Mouse (Mus musculus) MEL (cell line): ENCODE measurements around the gene Tap2. TPM values are rescaled to one million over a fixed set of nuclear protein-coding genes. Genes with fewer than 3 reads are reported as not detected.

Experiments used
- DNase-seq: peaks from one replicate; pipeline ENCODE4 v3.0.0; 2011; ENCODE audit warnings: low read depth, low spot score
- H3K27ac ChIP-seq: 2 replicates; pipeline ENCODE4 v1.5.1; 2012; ENCODE audit warnings: low read depth, mild to moderate bottlenecking, control low read depth, low read length, moderate library complexity; ENCODE audit not compliant: control insufficient read depth
- H3K27me3 ChIP-seq, 2 experiments: fragments of 150-350 bp in 1 of 2; sonication (generic) in 1 of 2; 2 replicates each; pipeline ENCODE4 v1.6.1; 2012; ENCODE audit warnings: low read length in 2 of 2, mild to moderate bottlenecking in 2 of 2, improper control_type of control experiment in 1 of 2, moderate library complexity in 1 of 2; ENCODE audit not compliant: insufficient read depth in 2 of 2, control insufficient read depth in 1 of 2
- H3K36me3 ChIP-seq, 2 experiments: 2 replicates each; pipeline ENCODE4 v1.6.1; 2012 to 2014; ENCODE audit warnings: low read length in 2 of 2, improper control_type of control experiment in 1 of 2, inconsistent platforms in 1 of 2, mild to moderate bottlenecking in 1 of 2; ENCODE audit not compliant: insufficient read depth in 2 of 2, control insufficient read depth in 1 of 2
- H3K4me1 ChIP-seq, 2 experiments: fragments of 150-350 bp in 1 of 2; sonication (generic) in 1 of 2; 2 replicates each; pipeline ENCODE4 v1.6.1; 2012; ENCODE audit warnings: low read length in 2 of 2, improper control_type of control experiment in 1 of 2, mild to moderate bottlenecking in 1 of 2; ENCODE audit not compliant: insufficient read depth in 2 of 2, control insufficient read depth in 1 of 2
- H3K4me3 ChIP-seq, 2 experiments: fragments of 150-350 bp in 1 of 2; sonication (generic) in 1 of 2; 2 replicates each; pipeline ENCODE4 v1.5.1; 2012; ENCODE audit warnings: low read depth in 2 of 2, low read length in 2 of 2, mild to moderate bottlenecking in 2 of 2, moderate library complexity in 2 of 2, control low read depth in 1 of 2, improper control_type of control experiment in 1 of 2; ENCODE audit not compliant: control insufficient read depth in 1 of 2, insufficient read depth in 1 of 2
- H3K79me2 ChIP-seq: 2 replicates; pipeline ENCODE4 v1.6.1; 2012; ENCODE audit warnings: mild to moderate bottlenecking, low read length, moderate library complexity; ENCODE audit not compliant: control insufficient read depth, poor library complexity, insufficient read depth
- H3K9ac ChIP-seq: 2 replicates; pipeline ENCODE4 v1.6.1; 2012; ENCODE audit warnings: low read depth, mild to moderate bottlenecking, control low read depth, low read length, moderate library complexity; ENCODE audit not compliant: control insufficient read depth, poor library complexity, severe bottlenecking
- H3K9me3 ChIP-seq: fragments of 150-350 bp; sonication (generic); replicated peaks from 2 replicates; pipeline ENCODE4 v1.6.1; 2012; ENCODE audit warnings: mild to moderate bottlenecking, low read length, improper control_type of control experiment, moderate library complexity; ENCODE audit not compliant: insufficient read depth
- CTCF ChIP-seq, 3 experiments: IDR thresholded peaks in 2 of 3; conservative IDR thresholded peaks in 1 of 3; 2 replicates each; pipeline ENCODE4 v1.5.1; 2011 to 2012; ENCODE audit warnings: low read length in 3 of 3, low read depth in 2 of 3, mild to moderate bottlenecking in 2 of 3, improper control_type of control experiment in 1 of 3, inconsistent platforms in 1 of 3, mixed read lengths in 1 of 3, moderate library complexity in 1 of 3; ENCODE audit not compliant: control insufficient read depth in 1 of 3, insufficient read depth in 1 of 3, poor library complexity in 1 of 3, severe bottlenecking in 1 of 3
- GATA1 ChIP-seq: IDR thresholded peaks from 2 replicates; pipeline ENCODE4 v1.6.1; 2011; ENCODE audit warnings: low read depth, low read length, improper control_type of control experiment
- HCFC1 ChIP-seq: IDR thresholded peaks from 2 replicates; pipeline ENCODE4 v1.6.1; 2012; ENCODE audit warnings: low read depth, mild to moderate bottlenecking, inconsistent platforms, low read length, improper control_type of control experiment, moderate library complexity
- JUND ChIP-seq: IDR thresholded peaks from 2 replicates; pipeline ENCODE4 v1.6.1; 2011; ENCODE audit warnings: low read depth, mild to moderate bottlenecking, improper control_type of control experiment, low read length
- KAT2A ChIP-seq: conservative IDR thresholded peaks from 2 replicates; pipeline ENCODE4 v1.6.1; 2012; ENCODE audit warnings: low read depth, low read length, improper control_type of control experiment, inconsistent platforms
- MAFK ChIP-seq: IDR thresholded peaks from 2 replicates; pipeline ENCODE4 v1.6.1; 2011; ENCODE audit warnings: low read depth, mild to moderate bottlenecking, low read length, improper control_type of control experiment, borderline replicate concordance
- MAZ ChIP-seq: IDR thresholded peaks from 2 replicates; pipeline ENCODE4 v1.6.1; 2012; ENCODE audit warnings: low read depth, mild to moderate bottlenecking, inconsistent platforms, low read length, improper control_type of control experiment
- NELFE ChIP-seq: IDR thresholded peaks from 2 replicates; pipeline ENCODE4 v1.6.1; 2011; ENCODE audit warnings: low read depth, low read length, improper control_type of control experiment
- POLR2A ChIP-seq, 2 experiments: IDR thresholded peaks; 2 replicates each; pipeline ENCODE4 v1.6.1; 2011 to 2012; ENCODE audit warnings: low read length in 2 of 2, mild to moderate bottlenecking in 2 of 2, control low read depth in 1 of 2, improper control_type of control experiment in 1 of 2, low read depth in 1 of 2, moderate library complexity in 1 of 2; ENCODE audit not compliant: control insufficient read depth in 1 of 2, insufficient read depth in 1 of 2, poor library complexity in 1 of 2
- POLR2AphosphoS5 ChIP-seq: IDR thresholded peaks from 2 replicates; pipeline ENCODE4 v1.6.1; 2012; ENCODE audit warnings: low read depth, borderline replicate concordance, mild to moderate bottlenecking, inconsistent platforms, low read length, moderate library complexity, mixed read lengths
- SMC3 ChIP-seq: IDR thresholded peaks from 2 replicates; pipeline ENCODE4 v1.6.1; 2011; ENCODE audit warnings: low read depth, low read length, improper control_type of control experiment
- TAL1 ChIP-seq: IDR thresholded peaks from 2 replicates; pipeline ENCODE4 v1.6.1; 2012; ENCODE audit warnings: mild to moderate bottlenecking, inconsistent platforms, low read length, moderate library complexity, mixed read lengths
- TCF12 ChIP-seq: IDR thresholded peaks from 2 replicates; pipeline ENCODE4 v1.6.1; 2014; ENCODE audit warnings: low read depth, mild to moderate bottlenecking, inconsistent platforms, low read length, improper control_type of control experiment, moderate library complexity
- USF2 ChIP-seq, 2 experiments: IDR thresholded peaks; 2 replicates each; pipeline ENCODE4 v1.6.1; 2011 to 2012; ENCODE audit warnings: improper control_type of control experiment in 2 of 2, low read length in 2 of 2, borderline replicate concordance in 1 of 2, inconsistent platforms in 1 of 2, low read depth in 1 of 2, mild to moderate bottlenecking in 1 of 2; ENCODE audit not compliant: insufficient read depth in 1 of 2
- ZMIZ1 ChIP-seq: IDR thresholded peaks from 2 replicates; pipeline ENCODE4 v1.6.1; 2012; ENCODE audit warnings: low read depth, mild to moderate bottlenecking, inconsistent platforms, low read length, improper control_type of control experiment, moderate library complexity
- polyA plus RNA-seq, 2 experiments: library from polyadenylated mRNA; stranded (reverse) in 1 of 2; unstranded in 1 of 2; fragments of >175 nt in 1 of 2; fragments of >200 nt in 1 of 2; gene quantifications; 2 replicates each; pipeline versions ENCODE4 v1.2.1 to v1.2.4; 2012; ENCODE audit warnings: low replicate concordance in 2 of 2, low read depth in 1 of 2; ENCODE audit not compliant: insufficient read length in 2 of 2, insufficient read depth in 1 of 2, missing spikeins in 1 of 2
- total RNA-seq: library from RNA; depleted of rRNA; stranded (reverse); fragments of 300-350 nt; gene quantifications from 2 replicates; pipeline ENCODE4 v1.2.3, GENCODE M21; 2012

Tap2 gene
- total and polyA plus RNA-seq, 3 experiments: 48.5 to 63.0 TPM; not detected in 1

- TF ChIP-seq NELFE (no peak), SMC3 (peak; percentile 98), POLR2AphosphoS5 (no peak), TAL1 (no peak), TCF12 (0 out of 2 replicates have a peak, but pooled peaks have one; percentile 38), KAT2A (no peak), ZMIZ1 (no peak), GATA1 (no peak)
These were observed 31.6 kb downstream of the Tap2 start (continued) for GRCm38 (mm10) chr17:34234926-34235325.

DNA sequence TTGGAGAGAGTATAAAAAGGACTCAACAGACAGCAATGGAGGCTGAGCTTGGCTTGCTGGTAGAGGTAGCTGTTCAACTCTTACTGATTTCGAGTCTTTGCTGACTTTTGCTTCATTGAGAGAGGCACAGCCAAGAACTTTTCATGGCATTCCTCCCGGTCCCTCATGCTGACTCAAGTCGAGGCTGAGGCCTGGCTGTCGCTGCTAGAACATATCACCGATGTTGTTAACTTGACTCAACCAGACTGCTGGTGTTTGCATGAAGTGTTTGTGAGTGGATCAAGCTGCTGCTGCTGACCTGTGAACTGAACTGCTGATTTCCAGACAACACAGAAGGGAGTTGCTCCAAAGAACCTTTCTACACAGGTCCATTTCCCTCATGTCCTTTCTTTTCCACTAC, 33.4 kb downstream of the Tap2 start:
- TF ChIP-seq CTCF (IDR thresholded peaks at IDR 0.05 in 2 of 3, conservative IDR thresholded peaks at IDR 0.05 in 1 of 3; ENCODE audit: control insufficient read depth in 1 of 3, insufficient read depth in 1 of 3, low read depth in 2 of 3, low read length in 3 of 3, poor library complexity in 1 of 3, severe bottlenecking in 1 of 3) (no peak), USF2 (IDR thresholded peaks at IDR 0.05; ENCODE audit: borderline replicate concordance in 1 of 2, insufficient read depth in 1 of 2, low read depth in 1 of 2, low read length in 2 of 2) (no peak), JUND (no peak), HCFC1 (no peak), TAL1 (no peak), MAZ (no peak)
- TF ChIP-seq, all 39 proteins: peak for 0

DNA sequence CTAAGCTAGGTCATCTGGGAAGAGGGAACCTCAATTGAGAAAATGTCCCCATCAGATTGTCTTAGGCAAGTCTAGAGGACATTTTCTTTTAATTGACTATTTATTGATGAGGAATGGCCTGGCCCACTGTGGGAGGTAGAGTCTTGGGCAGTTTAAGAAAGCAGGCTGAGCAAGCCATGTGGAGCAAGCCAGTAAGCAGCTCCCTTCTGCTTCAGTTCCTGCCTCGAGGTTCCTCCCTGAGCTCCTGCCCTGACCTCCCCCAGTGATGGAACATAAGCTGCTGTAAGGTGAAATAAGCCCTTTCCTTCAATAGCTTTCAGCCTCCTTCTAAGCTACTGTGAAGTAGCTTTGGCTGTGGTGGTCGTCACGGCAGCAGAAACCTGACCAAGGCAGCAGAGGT, 34.4 kb downstream of the Tap2 start:
- Histone ChIP-seq H3K27me3 (no peaks in the 10 kb centered on the region), H3K79me2 (no peaks in the 10 kb centered on the region), H3K4me3 (no peak overlapping the region), H3K36me3 (peaks cover 0 to 4% of the 10 kb centered on the region in 2 experiments; a peak in 2 of 4 replicates), H3K9ac (no peak overlapping the region), H3K9me3 (no peaks in the 10 kb centered on the region), H3K4me1 (peaks cover 0 to 2% of the 10 kb centered on the region in 2 experiments; a peak in 1 of 4 replicates), H3K27ac (no peak overlapping the region)
- no peak for DNase-seq
- TF ChIP-seq HCFC1 (no peak), POLR2A (IDR thresholded peaks at IDR 0.05; ENCODE audit: control insufficient read depth in 1 of 2, insufficient read depth in 1 of 2, low read depth in 1 of 2, low read length in 2 of 2, poor library complexity in 1 of 2) (no peak), MAFK (no peak)

More for the DNA sequence above, 33.4 kb downstream of the Tap2 start:
- Histone ChIP-seq H3K4me3 (no peak overlapping the region), H3K27ac (no peak overlapping the region), H3K27me3 (no peaks in the 10 kb centered on the region), H3K36me3 (peaks cover 0 to 4% of the 10 kb centered on the region in 2 experiments; a peak in 2 of 4 replicates), H3K79me2 (no peaks in the 10 kb centered on the region), H3K9ac (no peak overlapping the region), H3K4me1 (peaks cover 0 to 2% of the 10 kb centered on the region in 2 experiments; a peak in 1 of 4 replicates), H3K9me3 (no peaks in the 10 kb centered on the region)
- no peak for DNase-seq
